Mouse (Mus musculus): ENCODE data around the gene Map3k5. TPM values are rescaled to one million over a fixed set of nuclear protein-coding genes. Genes with fewer than 3 reads are reported as not detected.

Gene Map3k5
- polyA plus RNA-seq, 1 experiment: 2.2 TPM

GRCm38 (mm10) chr10:19973321-19974108 is 39.2 kb downstream of the Map3k5 start:
- H3K27ac ChIP-seq (ENCODE audit: insufficient read depth, low read depth, low read length): no peak overlapping the region
- no peaks in the 10 kb centered on the region for H3K27me3 ChIP-seq (ENCODE audit: control insufficient read depth, insufficient read depth, low read length)
- no peak overlapping the region for H3K4me3 ChIP-seq (ENCODE audit: low read depth, low read length)
- 0 out of 2 replicates have a peak, but pooled peaks cover 2% of the 10 kb centered on the region for H3K36me3 ChIP-seq (ENCODE audit: control insufficient read depth, insufficient read depth, low read length)
- H3K4me1 ChIP-seq (ENCODE audit: control insufficient read depth, insufficient read depth, insufficient read length, low read length): no peaks in the 10 kb centered on the region
- TF ChIP-seq CTCF (IDR thresholded peaks at IDR 0.05; ENCODE audit: extremely low read depth, insufficient read length, insufficient replicate concordance, low read depth, low read length) (no peak), POLR2A (IDR thresholded peaks at IDR 0.05; ENCODE audit: low read depth, low read length) (no peak)
- WGBS: 89% methylated on average over 12 of the region's 12 CpGs

- Histone ChIP-seq H3K27ac (ENCODE audit: insufficient read depth, low read depth, low read length) (no peak overlapping the region), H3K27me3 (ENCODE audit: control insufficient read depth, insufficient read depth, low read length) (no peaks in the 10 kb centered on the region), H3K4me3 (ENCODE audit: low read depth, low read length) (no peak overlapping the region), H3K4me1 (ENCODE audit: control insufficient read depth, insufficient read depth, insufficient read length, low read length) (no peaks in the 10 kb centered on the region), H3K36me3 (ENCODE audit: control insufficient read depth, insufficient read depth, low read length) (0 out of 2 replicates have a peak, but pooled peaks cover 2% of the 10 kb centered on the region)
- WGBS: 82% methylated on average over 3 of the region's 3 CpGs
- TF ChIP-seq CTCF (IDR thresholded peaks at IDR 0.05; ENCODE audit: extremely low read depth, insufficient read length, insufficient replicate concordance, low read depth, low read length): peak; percentile 10; the same call in 1 of the 2 replicates
- TF ChIP-seq POLR2A (IDR thresholded peaks at IDR 0.05; ENCODE audit: low read depth, low read length): no peak
These were observed 43.3 kb downstream of the Map3k5 start for GRCm38 (mm10) chr10:19977557-19977956.

- no peaks in the 10 kb centered on the region for H3K27me3 ChIP-seq (ENCODE audit: control insufficient read depth, insufficient read depth, low read length)
- no peak overlapping the region for H3K27ac ChIP-seq (ENCODE audit: insufficient read depth, low read depth, low read length)
- H3K4me3 ChIP-seq (ENCODE audit: low read depth, low read length): no peak overlapping the region
- TF ChIP-seq CTCF (IDR thresholded peaks at IDR 0.05; ENCODE audit: extremely low read depth, insufficient read length, insufficient replicate concordance, low read depth, low read length): no peak
- no peak for TF ChIP-seq POLR2A (IDR thresholded peaks at IDR 0.05; ENCODE audit: low read depth, low read length)
- H3K4me1 ChIP-seq (ENCODE audit: control insufficient read depth, insufficient read depth, insufficient read length, low read length): no peaks in the 10 kb centered on the region
- 80% methylated on average over 5 of the region's 5 CpGs for WGBS
- 0 out of 2 replicates have a peak, but pooled peaks cover 2% of the 10 kb centered on the region for H3K36me3 ChIP-seq (ENCODE audit: control insufficient read depth, insufficient read depth, low read length)
These were observed 44.5 kb downstream of the Map3k5 start for GRCm38 (mm10) chr10:19978662-19979199.

- Histone ChIP-seq H3K4me3 (ENCODE audit: low read depth, low read length) (no peak overlapping the region), H3K27me3 (ENCODE audit: control insufficient read depth, insufficient read depth, low read length) (no peaks in the 10 kb centered on the region), H3K36me3 (ENCODE audit: control insufficient read depth, insufficient read depth, low read length) (no peaks in the 10 kb centered on the region), H3K27ac (ENCODE audit: insufficient read depth, low read depth, low read length) (no peak overlapping the region), H3K4me1 (ENCODE audit: control insufficient read depth, insufficient read depth, insufficient read length, low read length) (peaks cover 1% of the 10 kb centered on the region; the same call in 1 of the 2 replicates)
- TF ChIP-seq CTCF (IDR thresholded peaks at IDR 0.05; ENCODE audit: extremely low read depth, insufficient read length, insufficient replicate concordance, low read depth, low read length) (no peak), POLR2A (IDR thresholded peaks at IDR 0.05; ENCODE audit: low read depth, low read length) (no peak)
- 92% methylated on average over 9 of the region's 9 CpGs for WGBS
These were observed 53.5 kb downstream of the Map3k5 start for GRCm38 (mm10) chr10:19987736-19988135.

GRCm38 (mm10) chr10:19989986-19990385 is 55.7 kb downstream of the Map3k5 start:
- no peaks in the 10 kb centered on the region for H3K36me3 ChIP-seq (ENCODE audit: control insufficient read depth, insufficient read depth, low read length)
- H3K4me1 ChIP-seq (ENCODE audit: control insufficient read depth, insufficient read depth, insufficient read length, low read length): peaks cover 1% of the 10 kb centered on the region; the same call in 1 of the 2 replicates
- WGBS: 92% methylated on average over 6 of the region's 6 CpGs
- H3K27me3 ChIP-seq (ENCODE audit: control insufficient read depth, insufficient read depth, low read length): no peaks in the 10 kb centered on the region
- H3K4me3 ChIP-seq (ENCODE audit: low read depth, low read length): no peak overlapping the region
- TF ChIP-seq CTCF (IDR thresholded peaks at IDR 0.05; ENCODE audit: extremely low read depth, insufficient read length, insufficient replicate concordance, low read depth, low read length) (no peak), POLR2A (IDR thresholded peaks at IDR 0.05; ENCODE audit: low read depth, low read length) (no peak)
- H3K27ac ChIP-seq (ENCODE audit: insufficient read depth, low read depth, low read length): no peak overlapping the region

- WGBS: 27% methylated on average over 6 of the region's 6 CpGs
- TF ChIP-seq POLR2A (IDR thresholded peaks at IDR 0.05; ENCODE audit: low read depth, low read length): no peak
- no peak for TF ChIP-seq CTCF (IDR thresholded peaks at IDR 0.05; ENCODE audit: extremely low read depth, insufficient read length, insufficient replicate concordance, low read depth, low read length)
These were observed 56.4 kb downstream of the Map3k5 start for GRCm38 (mm10) chr10:19990638-19991037.

GRCm38 (mm10) chr10:19991237-19991865 is 57.1 kb downstream of the Map3k5 start:
- Histone ChIP-seq H3K4me3 (ENCODE audit: low read depth, low read length) (no peak overlapping the region), H3K4me1 (ENCODE audit: control insufficient read depth, insufficient read depth, insufficient read length, low read length) (peaks cover 1% of the 10 kb centered on the region; the same call in 1 of the 2 replicates), H3K27ac (ENCODE audit: insufficient read depth, low read depth, low read length) (no peak overlapping the region), H3K36me3 (ENCODE audit: control insufficient read depth, insufficient read depth, low read length) (no peaks in the 10 kb centered on the region), H3K27me3 (ENCODE audit: control insufficient read depth, insufficient read depth, low read length) (no peaks in the 10 kb centered on the region)
- TF ChIP-seq POLR2A (IDR thresholded peaks at IDR 0.05; ENCODE audit: low read depth, low read length) (no peak), CTCF (IDR thresholded peaks at IDR 0.05; ENCODE audit: extremely low read depth, insufficient read length, insufficient replicate concordance, low read depth, low read length) (no peak)
- 47% methylated on average over 3 of the region's 3 CpGs for WGBS

More at GRCm38 (mm10) chr10:19990638-19991037, 56.4 kb downstream of the Map3k5 start:
- H3K4me3 ChIP-seq (ENCODE audit: low read depth, low read length): no peak overlapping the region
- H3K27me3 ChIP-seq (ENCODE audit: control insufficient read depth, insufficient read depth, low read length): no peaks in the 10 kb centered on the region
- no peaks in the 10 kb centered on the region for H3K36me3 ChIP-seq (ENCODE audit: control insufficient read depth, insufficient read depth, low read length)
- peaks cover 1% of the 10 kb centered on the region; the same call in 1 of the 2 replicates for H3K4me1 ChIP-seq (ENCODE audit: control insufficient read depth, insufficient read depth, insufficient read length, low read length)
- no peak overlapping the region for H3K27ac ChIP-seq (ENCODE audit: insufficient read depth, low read depth, low read length)
